Mouse (Mus musculus) midbrain, embryonic 11.5 days (tissue): ENCODE measurements around the gene Pga5. TPM values are rescaled to one million over a fixed set of nuclear protein-coding genes. Genes with fewer than 3 reads are reported as not detected.

Experiments
- ATAC-seq: fragments of 200-750 bp; cut with Nextera tagmentation; 2 replicates; pipeline ENCODE4 v1.8.0; 2017; ENCODE audit warnings: moderate TSS enrichment, moderate library complexity; ENCODE audit not compliant: low FRiP score
- DNase-seq: peaks from one replicate; pipeline ENCODE4 v3.0.0; 2015; ENCODE audit warnings: low spot score; ENCODE audit errors: missing footprints
- H3K27ac ChIP-seq: fragments of 300-500 bp; sonication (generic); 2 replicates; pipeline ENCODE4 v1.5.1; 2014; ENCODE audit warnings: low read depth, low read length
- H3K27me3 ChIP-seq: fragments of 300-500 bp; sonication (generic); 2 replicates; pipeline ENCODE4 v1.6.1; 2014; ENCODE audit warnings: mild to moderate bottlenecking, low read length, moderate library complexity, mixed read lengths; ENCODE audit not compliant: control insufficient read depth, insufficient read depth
- H3K36me3 ChIP-seq: fragments of 300-500 bp; sonication (generic); 2 replicates; pipeline ENCODE4 v1.6.1; 2014; ENCODE audit warnings: mild to moderate bottlenecking, low read length, moderate library complexity, mixed read lengths; ENCODE audit not compliant: control insufficient read depth, insufficient read depth
- H3K4me1 ChIP-seq: fragments of 300-500 bp; sonication (generic); 2 replicates; pipeline ENCODE4 v1.6.1; 2014; ENCODE audit warnings: low read length; ENCODE audit not compliant: control insufficient read depth, insufficient read depth
- H3K4me2 ChIP-seq: fragments of 300-500 bp; sonication (generic); 2 replicates; pipeline ENCODE4 v1.6.1; 2014; ENCODE audit warnings: mild to moderate bottlenecking, moderate library complexity
- H3K4me3 ChIP-seq: fragments of 300-500 bp; sonication (generic); 2 replicates; pipeline ENCODE4 v1.5.1; 2014; ENCODE audit warnings: low read depth, low read length
- H3K9ac ChIP-seq: fragments of 300-500 bp; sonication (generic); 2 replicates; pipeline ENCODE4 v1.6.1; 2014; ENCODE audit warnings: low read length
- H3K9me3 ChIP-seq: fragments of 300-500 bp; sonication (generic); 2 replicates; pipeline ENCODE4 v1.6.1; 2016; ENCODE audit warnings: low read length; ENCODE audit not compliant: control insufficient read depth
- WGBS: fragments of 180-500 bp; shearing (Covaris S2); extraction: QIAGEN DNeasy Blood & Tissue Kit; methylation state at CpG from one replicate; pipeline ENCODE4 v1.1.7; 2014; 5-methylcytosine and 5-hydroxymethylcytosine counted together
- polyA plus RNA-seq: library from polyadenylated mRNA; unstranded; fragments of >200 nt; fragmentation: Nextera tagmentation; extraction: Ambion mirVana; gene quantifications from 2 replicates; pipeline ENCODE4 v1.2.1, GENCODE M21; 2014

Pga5 gene
- not detected in 2 replicates for polyA plus RNA-seq

- H3K36me3 ChIP-seq: no peaks in the 10 kb centered on the region
- no peaks in the 10 kb centered on the region for H3K4me1 ChIP-seq
- H3K27me3 ChIP-seq: no peaks in the 10 kb centered on the region
- H3K9ac ChIP-seq: no peak within 1 kb of the TSS
- no peak within 1 kb of the TSS for H3K4me2 ChIP-seq
- ATAC-seq: peak; percentile 72; the same call in 1 of the 2 replicates
- H3K4me3 ChIP-seq: no peak within 1 kb of the TSS
- peak; percentile 94 for DNase-seq
- no peaks in the 10 kb centered on the region for H3K9me3 ChIP-seq
- H3K27ac ChIP-seq: no peak within 1 kb of the TSS
- 50% methylated on average over 6 of the region's 6 CpGs for WGBS
These were observed at the start of gene Pga5 for GRCm38 (mm10) chr19:10677915-10678771. Gene Pga5, minus strand, starts transcription at chr19:10678071.

GRCm38 (mm10) chr19:10724629-10725363 is 46.9 kb upstream of the Pga5 start:
- peak; percentile 41 for DNase-seq

DNA sequence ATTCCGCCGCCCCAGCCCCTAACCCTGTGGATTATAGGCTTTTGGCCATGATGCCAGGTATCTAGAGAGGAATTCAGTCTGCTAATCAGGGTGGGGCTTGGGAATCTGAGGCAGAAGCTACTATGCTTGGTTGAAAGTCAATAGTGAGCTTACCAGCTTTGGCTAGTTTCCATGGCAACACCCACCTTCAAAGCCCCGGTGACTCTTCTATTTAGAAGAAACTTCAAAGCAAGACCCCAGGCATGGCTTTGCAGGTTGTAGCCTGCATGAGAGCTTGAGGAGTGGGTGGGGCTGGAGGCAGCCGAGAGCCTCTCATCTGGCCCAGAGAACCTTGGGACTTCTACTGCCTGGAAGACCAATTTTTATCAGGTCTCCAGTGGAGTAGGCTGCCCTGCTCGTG is 45.8 kb upstream of the Pga5 start:
- ATAC-seq: peak; percentile 12; the same call in 1 of the 2 replicates
- no peak overlapping the region for H3K4me3 ChIP-seq
- no peaks in the 10 kb centered on the region for H3K36me3 ChIP-seq
- H3K27ac ChIP-seq: no peak overlapping the region
- 21% methylated on average over 5 of the region's 5 CpGs for WGBS
- no peaks in the 10 kb centered on the region for H3K9me3 ChIP-seq
- peaks cover 9% of the 10 kb centered on the region for H3K4me1 ChIP-seq
- H3K4me2 ChIP-seq: no peak overlapping the region
- H3K27me3 ChIP-seq: no peaks in the 10 kb centered on the region
- H3K9ac ChIP-seq: no peak overlapping the region
- DNase-seq: peak; percentile 85

More at GRCm38 (mm10) chr19:10724629-10725363, 46.9 kb upstream of the Pga5 start:
- WGBS: 75% methylated on average over 13 of the region's 13 CpGs
- Histone ChIP-seq H3K9me3 (no peaks in the 10 kb centered on the region), H3K9ac (no peak overlapping the region), H3K27me3 (no peaks in the 10 kb centered on the region), H3K4me1 (peaks cover 9% of the 10 kb centered on the region), H3K4me2 (no peak overlapping the region), H3K27ac (no peak overlapping the region), H3K36me3 (no peaks in the 10 kb centered on the region), H3K4me3 (no peak overlapping the region)
- ATAC-seq: no peak

DNA sequence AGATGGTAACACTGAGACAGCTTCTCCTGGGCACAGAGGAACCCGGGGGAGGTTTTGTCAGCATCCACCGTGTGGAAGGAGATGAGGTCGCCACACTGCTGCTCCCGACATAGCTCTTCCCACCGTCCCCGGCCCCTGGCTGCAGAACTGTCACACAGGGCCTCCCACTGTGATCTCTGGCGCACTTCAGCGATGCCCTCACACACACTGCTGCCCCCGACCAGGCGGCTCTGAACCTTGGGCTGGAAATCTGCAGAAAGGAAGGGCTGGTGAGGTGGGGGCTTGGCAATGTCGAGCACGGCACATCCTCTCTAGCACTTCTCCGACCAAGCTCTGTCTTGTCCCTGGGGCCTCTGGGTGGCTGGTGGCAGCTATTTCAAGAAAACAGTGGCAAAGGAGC is 45.2 kb upstream of the Pga5 start:
- Histone ChIP-seq H3K27me3 (no peaks in the 10 kb centered on the region), H3K27ac (no peak overlapping the region), H3K9me3 (no peaks in the 10 kb centered on the region), H3K9ac (no peak overlapping the region), H3K4me2 (no peak overlapping the region), H3K36me3 (no peaks in the 10 kb centered on the region), H3K4me3 (no peak overlapping the region), H3K4me1 (peaks cover 9% of the 10 kb centered on the region)
- ATAC-seq (no peak), DNase-seq (peak; percentile 79)
- WGBS: 23% methylated on average over 13 of the region's 13 CpGs

DNA sequence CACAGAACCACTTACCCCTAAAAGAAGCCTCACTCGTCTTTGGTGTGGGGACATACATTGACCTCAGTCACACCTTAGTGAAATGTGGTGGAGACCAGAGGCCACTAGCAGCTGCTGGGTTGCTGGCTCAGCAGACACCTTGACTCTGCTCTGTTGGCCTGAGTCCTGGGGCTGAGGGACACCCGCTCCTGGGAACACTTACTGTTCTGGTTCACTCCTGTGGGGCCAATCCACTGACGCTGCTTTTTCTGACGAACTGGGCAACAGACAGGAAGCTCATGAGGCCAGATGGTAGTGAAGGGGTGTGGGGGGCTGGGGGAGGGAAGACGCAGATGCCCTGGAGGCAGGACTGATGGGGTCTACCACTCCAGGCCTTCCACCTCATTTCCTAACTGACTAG is 43.2 kb upstream of the Pga5 start:
- H3K36me3 ChIP-seq: no peaks in the 10 kb centered on the region
- no peak overlapping the region for H3K4me2 ChIP-seq
- no peaks in the 10 kb centered on the region for H3K9me3 ChIP-seq
- no peak overlapping the region for H3K9ac ChIP-seq
- ATAC-seq (no peak), DNase-seq (no peak)
- H3K4me3 ChIP-seq: no peak overlapping the region
- H3K27me3 ChIP-seq: no peaks in the 10 kb centered on the region
- peaks cover 9% of the 10 kb centered on the region for H3K4me1 ChIP-seq
- no peak overlapping the region for H3K27ac ChIP-seq
- WGBS: 80% methylated on average over 5 of the region's 5 CpGs

DNA sequence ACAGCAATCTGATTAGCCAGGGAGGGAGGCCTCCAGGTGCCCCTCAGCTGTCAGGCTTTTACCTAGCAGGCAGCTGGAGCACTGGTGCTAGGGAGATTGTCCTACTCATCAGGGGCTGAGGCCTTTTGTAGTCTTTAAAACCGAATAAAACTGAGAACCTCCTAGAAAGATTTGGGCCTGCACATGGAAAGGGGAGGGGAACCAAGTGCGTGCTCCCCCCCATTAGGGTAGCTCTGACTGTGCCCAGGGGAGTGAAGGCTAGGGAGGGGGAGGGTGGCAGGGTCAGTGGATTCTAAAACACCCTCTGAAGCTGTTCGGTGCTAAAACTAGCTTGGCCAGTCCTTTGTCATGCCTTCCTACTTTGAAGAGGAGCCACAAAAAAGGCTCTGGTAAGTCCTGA is 42.7 kb upstream of the Pga5 start:
- Histone ChIP-seq H3K27ac (no peak overlapping the region), H3K9me3 (no peaks in the 10 kb centered on the region), H3K4me2 (no peak overlapping the region), H3K9ac (no peak overlapping the region), H3K4me1 (peaks cover 9% of the 10 kb centered on the region), H3K27me3 (no peaks in the 10 kb centered on the region), H3K4me3 (no peak overlapping the region), H3K36me3 (no peaks in the 10 kb centered on the region)
- ATAC-seq: no peak
- no peak for DNase-seq
- WGBS: 26% methylated on average over 3 of the region's 3 CpGs

GRCm38 (mm10) chr19:10719751-10720150 is 41.9 kb upstream of the Pga5 start:
- H3K9me3 ChIP-seq: no peaks in the 10 kb centered on the region
- H3K4me2 ChIP-seq: no peak overlapping the region
- H3K4me1 ChIP-seq: peaks cover 9% of the 10 kb centered on the region
- H3K27me3 ChIP-seq: no peaks in the 10 kb centered on the region
- H3K36me3 ChIP-seq: no peaks in the 10 kb centered on the region
- DNase-seq (no peak), ATAC-seq (0 out of 2 replicates have a peak, but pooled peaks have one; percentile 14)
- no peak overlapping the region for H3K9ac ChIP-seq
- H3K27ac ChIP-seq: no peak overlapping the region
- no peak overlapping the region for H3K4me3 ChIP-seq
- WGBS: 61% methylated on average over 2 of the region's 2 CpGs

DNA sequence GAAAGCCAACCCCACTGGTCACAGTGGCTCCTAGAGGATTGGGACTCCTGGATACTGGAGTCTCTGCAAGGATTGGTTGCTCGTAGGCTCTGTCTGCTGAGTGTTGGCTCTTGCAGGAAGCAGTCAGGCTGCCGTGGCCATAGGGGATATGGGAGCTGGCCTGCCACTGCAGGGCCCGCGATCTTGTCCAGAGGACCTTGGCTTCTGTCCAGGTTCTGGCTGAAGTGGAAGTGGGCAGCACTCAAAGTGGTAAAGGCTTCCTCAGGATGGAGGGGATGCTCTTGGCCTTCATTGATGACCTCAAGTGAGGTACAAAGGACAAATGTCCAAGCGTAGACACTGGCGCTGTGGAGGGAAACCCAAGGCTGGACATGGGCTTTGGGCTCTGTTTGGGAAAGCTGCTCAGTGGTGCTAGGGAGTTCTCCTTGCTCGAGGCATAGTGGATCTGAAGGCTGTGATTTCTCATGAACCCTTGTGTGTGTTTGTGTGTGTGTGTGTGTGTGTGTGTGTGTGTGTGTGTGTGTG is 40.4 kb upstream of the Pga5 start:
- H3K9me3 ChIP-seq: no peaks in the 10 kb centered on the region
- 86% methylated on average over 7 of the region's 7 CpGs for WGBS

GRCm38 (mm10) chr19:10715476-10715875 is 37.6 kb upstream of the Pga5 start:
- no peak overlapping the region for H3K9ac ChIP-seq
- peaks cover 16% of the 10 kb centered on the region for H3K36me3 ChIP-seq
- H3K27ac ChIP-seq: no peak overlapping the region
- no peak overlapping the region for H3K4me2 ChIP-seq
- DNase-seq: peak; percentile 80
- no peak overlapping the region for H3K4me3 ChIP-seq
- no peak for ATAC-seq
- no peaks in the 10 kb centered on the region for H3K27me3 ChIP-seq
- no peaks in the 10 kb centered on the region for H3K4me1 ChIP-seq
- no peaks in the 10 kb centered on the region for H3K9me3 ChIP-seq
- WGBS: 90% methylated on average over 6 of the region's 6 CpGs

More for the DNA sequence above, 40.4 kb upstream of the Pga5 start:
- Histone ChIP-seq H3K4me3 (no peak overlapping the region), H3K4me1 (peaks cover 4% of the 10 kb centered on the region), H3K4me2 (no peak overlapping the region), H3K27ac (no peak overlapping the region), H3K9ac (no peak overlapping the region), H3K27me3 (no peaks in the 10 kb centered on the region), H3K36me3 (0 out of 2 replicates have a peak, but pooled peaks cover 2% of the 10 kb centered on the region)
- ATAC-seq: no peak
- peak; percentile 75 for DNase-seq
